Comparison of ENCODE assay signal across 21 mouse cellular contexts in the genomic region with DNA sequence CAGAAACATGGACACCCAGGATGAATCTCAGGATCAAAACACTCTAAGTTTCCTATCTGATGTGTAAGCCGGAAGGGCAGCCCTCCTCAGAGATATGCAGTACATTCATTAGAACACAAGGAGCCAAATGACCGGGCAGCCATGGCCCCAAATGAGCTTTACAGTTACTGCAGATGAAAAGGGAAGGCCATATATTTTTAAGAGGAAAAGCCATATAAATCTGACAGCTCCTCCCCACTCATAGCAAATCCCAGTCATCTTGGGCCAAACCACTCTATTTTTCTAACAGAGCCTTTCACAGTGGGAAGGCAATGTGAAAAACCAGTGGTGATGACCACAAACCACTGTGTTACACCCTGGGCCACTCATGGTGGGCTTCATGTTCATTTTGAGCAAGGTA.
"Had no signal": no experiment of that assay in that cellular context is flagged by ENCODE, and none has a peak within 500 bp of the region (broad histone marks: within the 10 kb centered on the region; RNA-seq: fewer than 3 reads in every experiment).

No protein-coding gene starts in this region.

- H3K4me3 ChIP-seq: layer of hippocampus, adult 2 months; limb, embryonic 15.5 days; megakaryocyte, embryonic 14.5 days; midbrain, embryonic 10.5 days; midbrain, embryonic 13.5 days; myocyte; neural tube, embryonic 13.5 days; stomach, embryonic 15.5 days had no signal

- DNase-seq: kidney, adult 2 months; layer of hippocampus, adult 9-11 months; liver, postnatal 0 days; retina, postnatal 1 day; right cerebral cortex, postnatal 25 days; spleen, adult 18-20 months; thymus, postnatal 25 days had no signal

- H3K27ac ChIP-seq: hindbrain, postnatal 0 days; layer of hippocampus, adult 2 months; limb, embryonic 15.5 days; liver, embryonic 14.5 days; midbrain, embryonic 10.5 days; midbrain, embryonic 13.5 days; neural tube, embryonic 13.5 days; stomach, embryonic 15.5 days had no signal

- H3K9ac ChIP-seq: limb, embryonic 15.5 days; liver, embryonic 14.5 days; liver, postnatal 0 days; midbrain, embryonic 13.5 days; neural tube, embryonic 13.5 days; stomach, embryonic 15.5 days had no signal

- H3K27me3 ChIP-seq: midbrain, embryonic 13.5 days; neural tube, embryonic 13.5 days; stomach, embryonic 15.5 days had no signal

- H3K4me2 ChIP-seq: limb, embryonic 15.5 days; liver, embryonic 11.5 days; midbrain, embryonic 13.5 days; neural tube, embryonic 13.5 days; stomach, embryonic 15.5 days had no signal

- ATAC-seq: hindbrain, postnatal 0 days; inflammation-experienced regulatory T-cells, adult 6 months; intestine, embryonic 16.5 days; liver, postnatal 0 days; midbrain, embryonic 13.5 days; midbrain, embryonic 16.5 days had no signal

- H3K4me1 ChIP-seq: midbrain, embryonic 10.5 days; midbrain, embryonic 13.5 days; neural tube, embryonic 13.5 days; stomach, embryonic 15.5 days had no signal

- H3K9me3 ChIP-seq: limb, embryonic 15.5 days; megakaryocyte, embryonic 14.5 days; midbrain, embryonic 10.5 days; midbrain, embryonic 13.5 days; neural tube, embryonic 13.5 days; stomach, embryonic 15.5 days had no signal

- H3K36me3 ChIP-seq: limb, embryonic 15.5 days; midbrain, embryonic 10.5 days; midbrain, embryonic 13.5 days; neural tube, embryonic 13.5 days; stomach, embryonic 15.5 days had no signal
